Mouse (Mus musculus) neural tube, embryonic 14.5 days (tissue): Measurements from ENCODE around the gene Ephb1. TPM values are rescaled to one million over a fixed set of nuclear protein-coding genes. Genes with fewer than 3 reads are reported as not detected.

Experiments
- ATAC-seq: fragments of 200-750 bp; cut with Nextera tagmentation; 2 replicates; pipeline ENCODE4 v1.8.0; 2017; ENCODE audit warnings: low read depth, mild to moderate bottlenecking, moderate TSS enrichment, moderate library complexity
- H3K27ac ChIP-seq: fragments of 300-500 bp; sonication (generic); 2 replicates; pipeline ENCODE4 v1.5.1; 2014; ENCODE audit warnings: low read depth, mild to moderate bottlenecking, control low read depth, low read length, moderate library complexity, mixed read lengths
- H3K27me3 ChIP-seq: fragments of 300-500 bp; sonication (generic); 2 replicates; pipeline ENCODE4 v1.6.1; 2014; ENCODE audit warnings: low read length; ENCODE audit not compliant: control insufficient read depth, insufficient read depth
- H3K36me3 ChIP-seq: fragments of 300-500 bp; sonication (generic); 2 replicates; pipeline ENCODE4 v1.6.1; 2014; ENCODE audit warnings: low read length, mixed read lengths; ENCODE audit not compliant: control insufficient read depth, insufficient read depth
- H3K4me1 ChIP-seq: fragments of 300-500 bp; sonication (generic); 2 replicates; pipeline ENCODE4 v1.6.1; 2014; ENCODE audit warnings: low read length; ENCODE audit not compliant: control insufficient read depth, insufficient read depth
- H3K4me2 ChIP-seq: fragments of 300-500 bp; sonication (generic); 2 replicates; pipeline ENCODE4 v1.6.1; 2014; ENCODE audit warnings: mild to moderate bottlenecking, low read depth, low read length, control low read depth
- H3K4me3 ChIP-seq: fragments of 300-500 bp; sonication (generic); 2 replicates; pipeline ENCODE4 v1.5.1; 2014; ENCODE audit warnings: low read depth, low read length, control low read depth, mixed read lengths
- H3K9ac ChIP-seq: fragments of 300-500 bp; sonication (generic); replicated peaks from 2 replicates; pipeline ENCODE4 v1.6.1; 2014; ENCODE audit warnings: low read depth, mild to moderate bottlenecking, control low read depth, low read length, mixed read lengths
- H3K9me3 ChIP-seq: fragments of 300-500 bp; sonication (generic); 2 replicates; pipeline ENCODE4 v1.6.1; 2016; ENCODE audit warnings: low read length; ENCODE audit not compliant: control insufficient read depth
- WGBS: fragments of 180-500 bp; shearing (Covaris S2); extraction: QIAGEN DNeasy Blood & Tissue Kit; methylation state at CpG from one replicate; pipeline ENCODE4 v1.1.7; 2014; 5-methylcytosine and 5-hydroxymethylcytosine counted together
- polyA plus RNA-seq: library from polyadenylated mRNA; unstranded; fragments of >200 nt; fragmentation: Nextera tagmentation; extraction: Ambion mirVana; gene quantifications from 2 replicates; pipeline ENCODE4 v1.2.1, GENCODE M21; 2014

Gene Ephb1
- polyA plus RNA-seq, 1 experiment from 2014 or later = 48.7 TPM

DNA sequence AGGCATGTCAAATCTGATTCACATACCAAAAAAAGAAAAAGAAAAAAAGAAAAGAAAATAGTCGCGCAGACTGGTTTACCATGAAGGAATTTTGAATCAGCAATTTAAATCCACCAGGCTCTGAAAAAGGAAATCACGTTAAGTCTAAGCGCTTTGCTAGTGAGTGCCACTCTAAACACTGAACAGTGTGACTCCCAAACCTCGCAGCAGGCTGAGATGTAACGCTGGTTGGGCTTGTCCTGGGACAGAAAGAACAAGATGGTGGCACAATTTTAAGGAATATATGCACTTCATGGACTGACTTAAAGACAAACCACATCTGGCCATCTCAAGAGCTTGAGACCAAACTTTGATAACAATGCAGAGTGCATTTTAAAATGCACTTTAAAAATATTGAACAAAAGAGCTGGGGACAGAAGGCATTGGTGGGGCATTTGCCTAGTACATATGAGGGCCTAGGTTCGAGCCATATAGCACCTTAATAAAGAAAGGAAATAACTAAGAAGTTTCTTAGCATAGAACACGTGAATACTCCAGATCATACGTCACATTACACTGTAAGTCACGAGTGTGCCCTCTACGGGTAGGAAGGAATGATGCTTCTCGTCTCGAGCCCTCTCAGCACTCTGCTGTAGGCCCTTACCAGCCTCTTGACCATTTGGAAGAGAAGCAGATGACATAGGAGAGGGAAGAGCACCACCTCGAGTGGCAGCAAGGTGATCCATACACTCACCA is 16.7 kb upstream of the Ephb1 start:
- no peaks in the 10 kb centered on the region for H3K4me1 ChIP-seq
- WGBS = 61% methylated on average over 14 of the region's 14 CpGs
- ATAC-seq = no peak
- H3K9ac ChIP-seq = no peak overlapping the region
- no peaks in the 10 kb centered on the region for H3K27me3 ChIP-seq
- no peak overlapping the region for H3K4me2 ChIP-seq
- H3K27ac ChIP-seq = no peak overlapping the region
- no peaks in the 10 kb centered on the region for H3K36me3 ChIP-seq
- no peak overlapping the region for H3K4me3 ChIP-seq
- H3K9me3 ChIP-seq = no peaks in the 10 kb centered on the region

DNA sequence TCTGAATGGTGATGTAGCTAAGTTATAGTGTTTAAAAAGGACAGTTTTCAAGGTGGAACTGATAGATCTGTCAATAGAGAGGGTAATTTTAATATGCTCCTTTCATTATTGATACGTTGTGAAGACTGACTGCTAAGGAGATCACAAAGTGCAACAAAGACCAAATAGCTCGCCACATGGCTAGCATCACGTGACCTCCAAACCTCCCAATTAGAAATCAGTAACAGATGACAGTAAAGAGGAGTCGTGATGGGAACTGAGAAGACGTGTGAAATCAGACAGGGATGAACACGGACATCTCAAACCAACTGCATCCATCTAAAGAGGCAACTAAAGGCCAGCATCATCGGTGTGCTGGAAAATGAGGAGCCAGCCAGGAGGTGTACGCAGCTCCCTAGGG is 15.6 kb upstream of the Ephb1 start:
- Histone ChIP-seq H3K4me2 (no peak overlapping the region), H3K4me1 (no peaks in the 10 kb centered on the region), H3K36me3 (no peaks in the 10 kb centered on the region), H3K27ac (no peak overlapping the region), H3K27me3 (no peaks in the 10 kb centered on the region), H3K9ac (no peak overlapping the region), H3K9me3 (no peaks in the 10 kb centered on the region), H3K4me3 (no peak overlapping the region)
- no peak for ATAC-seq
- WGBS = 69% methylated on average over 8 of the region's 8 CpGs

GRCm38 (mm10) chr9:102369141-102369540 is 14.6 kb upstream of the Ephb1 start:
- Histone ChIP-seq H3K4me2 (no peak overlapping the region), H3K36me3 (no peaks in the 10 kb centered on the region), H3K4me3 (no peak overlapping the region), H3K27ac (no peak overlapping the region), H3K9ac (no peak overlapping the region), H3K9me3 (no peaks in the 10 kb centered on the region), H3K4me1 (no peaks in the 10 kb centered on the region), H3K27me3 (no peaks in the 10 kb centered on the region)
- no peak for ATAC-seq
- WGBS = 82% methylated on average over 3 of the region's 3 CpGs

DNA sequence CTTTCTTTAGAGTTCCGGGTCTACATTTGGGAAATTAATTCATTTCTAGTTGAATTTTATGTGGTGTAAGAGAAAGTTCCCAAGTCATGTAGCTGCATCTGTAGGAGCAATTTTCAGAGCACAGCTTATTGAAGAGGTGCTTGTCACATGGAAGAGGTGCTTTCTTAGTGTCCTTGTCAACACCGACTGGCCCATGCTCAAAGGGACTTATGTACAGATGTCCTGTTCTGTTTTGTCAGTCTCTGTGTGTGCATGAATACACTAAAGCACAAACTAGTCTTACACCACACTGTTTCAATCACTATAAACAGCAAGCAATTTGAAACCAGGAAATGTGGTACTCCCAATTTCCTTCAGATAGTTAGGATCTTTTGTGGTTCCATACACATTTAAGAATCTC is 13.3 kb upstream of the Ephb1 start:
- no peak overlapping the region for H3K27ac ChIP-seq
- no peak overlapping the region for H3K9ac ChIP-seq
- H3K4me3 ChIP-seq = no peak overlapping the region
- H3K36me3 ChIP-seq = no peaks in the 10 kb centered on the region
- H3K4me1 ChIP-seq = no peaks in the 10 kb centered on the region
- ATAC-seq = no peak
- 94% methylated on average over 2 of the region's 2 CpGs for WGBS
- no peaks in the 10 kb centered on the region for H3K27me3 ChIP-seq
- H3K9me3 ChIP-seq = no peaks in the 10 kb centered on the region
- H3K4me2 ChIP-seq = no peak overlapping the region

DNA sequence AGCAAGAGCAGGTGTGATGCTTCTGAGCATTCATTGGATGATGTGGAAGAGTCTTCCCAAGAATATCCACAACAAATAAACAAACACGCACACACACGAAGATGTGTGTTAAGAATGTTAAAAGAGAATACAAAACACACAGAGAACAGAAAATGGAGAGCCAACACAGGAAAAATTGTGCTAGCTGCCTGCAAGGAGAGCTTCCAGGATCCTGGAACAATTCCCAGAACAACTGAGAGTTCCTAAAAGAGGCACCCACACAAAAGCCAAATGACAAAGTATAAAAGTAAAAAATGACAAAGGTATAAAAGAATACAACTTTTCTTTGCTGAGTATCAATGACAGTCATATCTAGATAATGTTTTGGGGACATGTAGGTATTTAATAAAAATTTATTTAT is 11.0 kb upstream of the Ephb1 start:
- WGBS = 90% methylated on average over 2 of the region's 2 CpGs
- no peak overlapping the region for H3K27ac ChIP-seq
- H3K27me3 ChIP-seq = no peaks in the 10 kb centered on the region
- no peak overlapping the region for H3K4me3 ChIP-seq
- no peak for ATAC-seq
- no peaks in the 10 kb centered on the region for H3K36me3 ChIP-seq
- no peaks in the 10 kb centered on the region for H3K9me3 ChIP-seq
- H3K4me2 ChIP-seq = no peak overlapping the region
- no peak overlapping the region for H3K9ac ChIP-seq
- no peaks in the 10 kb centered on the region for H3K4me1 ChIP-seq

DNA sequence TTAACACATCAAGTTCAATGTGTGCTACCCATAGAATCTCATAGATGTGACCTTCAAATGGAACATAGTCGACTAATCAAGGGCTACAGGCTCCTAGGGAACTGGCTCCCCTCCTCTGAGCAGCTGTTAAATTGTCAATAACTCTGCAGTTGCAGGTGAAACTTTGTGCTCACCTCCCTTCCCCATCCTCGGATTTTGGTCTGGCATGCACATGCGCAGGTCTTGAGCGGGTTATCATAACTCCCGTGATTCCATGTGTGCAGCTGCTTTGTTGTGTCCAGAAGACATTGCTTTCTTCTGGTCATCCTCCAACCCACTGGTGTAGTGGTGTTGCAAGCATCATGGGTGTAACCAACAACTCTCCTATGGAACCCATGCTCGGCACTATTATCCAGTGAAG is 4.8 kb upstream of the Ephb1 start:
- Histone ChIP-seq H3K27me3 (peaks cover 5% of the 10 kb centered on the region; the same call in 1 of the 2 replicates), H3K27ac (no peak overlapping the region), H3K4me3 (no peak overlapping the region), H3K4me1 (no peaks in the 10 kb centered on the region), H3K36me3 (no peaks in the 10 kb centered on the region), H3K9ac (no peak overlapping the region), H3K4me2 (no peak overlapping the region), H3K9me3 (no peaks in the 10 kb centered on the region)
- 92% methylated on average over 6 of the region's 6 CpGs for WGBS
- no peak for ATAC-seq

DNA sequence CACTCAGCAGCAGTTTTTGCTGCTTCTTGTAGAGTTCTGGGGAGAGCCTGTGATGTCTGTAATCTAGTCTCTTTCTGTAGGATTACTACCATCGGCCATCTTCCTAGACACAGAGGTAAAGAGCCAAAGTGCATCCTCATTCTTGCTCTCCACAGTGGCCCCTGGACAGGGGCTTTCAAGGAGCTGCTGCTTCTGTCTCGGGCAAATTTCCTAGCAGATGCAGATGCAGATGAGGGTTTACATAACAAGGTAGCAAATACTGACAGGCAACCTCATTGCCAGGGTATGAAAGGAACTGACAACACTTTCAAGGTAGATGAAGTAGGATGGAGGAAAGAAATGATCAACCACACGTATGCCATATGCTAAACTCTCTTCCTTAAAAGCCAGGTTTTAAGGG is 4.2 kb upstream of the Ephb1 start:
- WGBS = 83% methylated on average over 3 of the region's 3 CpGs
- no peak overlapping the region for H3K4me3 ChIP-seq
- H3K9ac ChIP-seq = no peak overlapping the region
- no peaks in the 10 kb centered on the region for H3K9me3 ChIP-seq
- no peak overlapping the region for H3K4me2 ChIP-seq
- H3K4me1 ChIP-seq = no peaks in the 10 kb centered on the region
- H3K36me3 ChIP-seq = no peaks in the 10 kb centered on the region
- peaks cover 5% of the 10 kb centered on the region; the same call in 1 of the 2 replicates for H3K27me3 ChIP-seq
- no peak overlapping the region for H3K27ac ChIP-seq
- no peak for ATAC-seq

GRCm38 (mm10) chr9:102358011-102358410 is 3.5 kb upstream of the Ephb1 start:
- Histone ChIP-seq H3K36me3 (no peaks in the 10 kb centered on the region), H3K9me3 (no peaks in the 10 kb centered on the region), H3K27me3 (peaks cover 5% of the 10 kb centered on the region; the same call in 1 of the 2 replicates), H3K4me2 (no peak overlapping the region), H3K4me1 (no peaks in the 10 kb centered on the region), H3K4me3 (no peak overlapping the region), H3K27ac (no peak overlapping the region), H3K9ac (no peak overlapping the region)
- WGBS = 84% methylated on average over 6 of the region's 6 CpGs
- no peak for ATAC-seq

DNA sequence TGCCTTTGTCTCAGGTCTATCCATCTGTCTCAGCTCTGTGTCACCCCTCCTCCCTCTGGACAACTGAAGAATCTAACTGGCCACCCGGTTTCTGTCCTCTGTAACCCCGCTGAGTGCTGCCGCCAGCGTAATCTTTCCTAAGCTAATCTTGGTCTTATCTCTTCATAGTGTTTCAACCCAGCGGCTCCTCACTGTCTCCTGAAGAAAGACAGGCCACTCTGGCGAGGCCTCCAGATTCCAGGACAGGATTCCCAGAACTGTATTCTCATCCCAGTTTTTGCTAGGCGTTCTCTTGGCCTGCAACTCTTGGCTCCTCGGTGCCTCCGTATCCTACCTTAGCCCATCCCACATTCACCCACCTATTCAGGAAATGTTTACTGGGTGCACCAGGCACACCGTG is 2.0 kb upstream of the Ephb1 start:
- 89% methylated on average over 10 of the region's 10 CpGs for WGBS
- no peak for ATAC-seq
- Histone ChIP-seq H3K27ac (no peak overlapping the region), H3K36me3 (no peaks in the 10 kb centered on the region), H3K9ac (no peak overlapping the region), H3K4me2 (no peak overlapping the region), H3K4me3 (no peak overlapping the region), H3K4me1 (no peaks in the 10 kb centered on the region), H3K27me3 (peaks cover 5% of the 10 kb centered on the region; the same call in 1 of the 2 replicates), H3K9me3 (no peaks in the 10 kb centered on the region)
